Mouse (Mus musculus) midbrain, embryonic 10.5 days (tissue): ENCODE data around the gene Efna5. TPM values are rescaled to one million over a fixed set of nuclear protein-coding genes. Genes with fewer than 3 reads are reported as not detected.
A peak's percentile ranks its signal among the peaks of the same experiment; 100 is the strongest.

Experiments
- DNase-seq: peaks from one replicate; pipeline ENCODE4 v3.0.0-alpha.2; 2017; ENCODE audit warnings: low spot score
- H3K27ac ChIP-seq: fragments of 300-500 bp; sonication (generic); replicated peaks from 2 replicates; pipeline ENCODE4 v1.5.1; 2016; ENCODE audit warnings: mild to moderate bottlenecking
- H3K27me3 ChIP-seq: fragments of 300-500 bp; sonication (generic); 2 replicates; pipeline ENCODE4 v1.6.1; 2016; ENCODE audit warnings: low read depth, mild to moderate bottlenecking; ENCODE audit not compliant: poor library complexity, severe bottlenecking
- H3K36me3 ChIP-seq: fragments of 300-500 bp; sonication (generic); 2 replicates; pipeline ENCODE4 v1.6.1; 2016; ENCODE audit warnings: mild to moderate bottlenecking, moderate library complexity
- H3K4me1 ChIP-seq: fragments of 300-500 bp; sonication (generic); 2 replicates; pipeline ENCODE4 v1.6.1; 2016
- H3K4me3 ChIP-seq: fragments of 300-500 bp; sonication (generic); 2 replicates; pipeline ENCODE4 v1.5.1; 2016; ENCODE audit warnings: mild to moderate bottlenecking, moderate library complexity
- H3K9me3 ChIP-seq: fragments of 300-500 bp; sonication (generic); replicated peaks from 2 replicates; pipeline ENCODE4 v1.6.1; 2016; ENCODE audit warnings: mild to moderate bottlenecking
- WGBS: fragments of 180-500 bp; shearing (Covaris S2); methylation state at CpG from one replicate; pipeline ENCODE4 v1.1.7; 2016; 5-methylcytosine and 5-hydroxymethylcytosine counted together
- polyA plus RNA-seq: library from polyadenylated mRNA; unstranded; fragments of >200 nt; fragmentation: Nextera tagmentation; extraction: Ambion mirVana; gene quantifications from 2 replicates; pipeline ENCODE4 v1.2.1, GENCODE M21; 2016

Efna5 gene
- polyA plus RNA-seq, 1 experiment from 2014 or later, result 58.8 TPM

GRCm38 (mm10) chr17:62783524-62784273 is 97.4 kb downstream of the Efna5 start:
- H3K4me1 ChIP-seq, result peaks cover 89% of the 10 kb centered on the region

GRCm38 (mm10) chr17:62782826-62783404 is 98.2 kb downstream of the Efna5 start:
- 76% methylated on average over 13 of the region's 13 CpGs for WGBS
- H3K4me1 ChIP-seq, result peaks cover 89% of the 10 kb centered on the region

More at GRCm38 (mm10) chr17:62783524-62784273, 97.4 kb downstream of the Efna5 start:
- Histone ChIP-seq H3K4me3 (peak overlapping the region; percentile 43), H3K27ac (no peak overlapping the region), H3K27me3 (peaks cover 76% of the 10 kb centered on the region), H3K9me3 (no peaks in the 10 kb centered on the region), H3K36me3 (no peaks in the 10 kb centered on the region)
- WGBS, result 18% methylated on average over 13 of the region's 13 CpGs
- peak; percentile 77 for DNase-seq

GRCm38 (mm10) chr17:62781120-62781519 is 100.0 kb downstream of the Efna5 start:
- H3K4me3 ChIP-seq, result no peak overlapping the region
- H3K27ac ChIP-seq, result no peak overlapping the region
- no peak for DNase-seq
- H3K4me1 ChIP-seq, result peaks cover 86% of the 10 kb centered on the region
- H3K36me3 ChIP-seq, result no peaks in the 10 kb centered on the region
- no peaks in the 10 kb centered on the region for H3K9me3 ChIP-seq
- H3K27me3 ChIP-seq, result peaks cover 57% of the 10 kb centered on the region
- WGBS, result 85% methylated on average over 6 of the region's 6 CpGs

More at GRCm38 (mm10) chr17:62782826-62783404, 98.2 kb downstream of the Efna5 start:
- Histone ChIP-seq H3K27ac (peak overlapping the region; percentile 23; the same call in 1 of the 2 replicates), H3K27me3 (peaks cover 68% of the 10 kb centered on the region), H3K36me3 (no peaks in the 10 kb centered on the region), H3K9me3 (no peaks in the 10 kb centered on the region), H3K4me3 (no peak overlapping the region)
- no peak for DNase-seq

- Histone ChIP-seq H3K4me3 (no peak overlapping the region), H3K27me3 (peaks cover 37% of the 10 kb centered on the region), H3K27ac (peak overlapping the region; percentile 15; the same call in 1 of the 2 replicates), H3K36me3 (0 out of 2 replicates have a peak, but pooled peaks cover 2% of the 10 kb centered on the region), H3K4me1 (peaks cover 66% of the 10 kb centered on the region), H3K9me3 (no peaks in the 10 kb centered on the region)
- peak; percentile 45 for DNase-seq
- WGBS, result 32% methylated on average over 10 of the region's 10 CpGs
Measured at GRCm38 (mm10) chr17:62777858-62778564, 103.1 kb downstream of the Efna5 start.

GRCm38 (mm10) chr17:62776710-62777109 is 104.4 kb downstream of the Efna5 start:
- peaks cover 24% of the 10 kb centered on the region for H3K27me3 ChIP-seq
- H3K9me3 ChIP-seq, result no peaks in the 10 kb centered on the region
- H3K36me3 ChIP-seq, result 0 out of 2 replicates have a peak, but pooled peaks cover 2% of the 10 kb centered on the region
- no peak overlapping the region for H3K27ac ChIP-seq
- WGBS, result 87% methylated on average over 3 of the region's 3 CpGs
- no peak for DNase-seq
- peaks cover 58% of the 10 kb centered on the region for H3K4me1 ChIP-seq
- no peak overlapping the region for H3K4me3 ChIP-seq

GRCm38 (mm10) chr17:62775976-62776375 is 105.1 kb downstream of the Efna5 start:
- Histone ChIP-seq H3K4me1 (peaks cover 55% of the 10 kb centered on the region), H3K36me3 (0 out of 2 replicates have a peak, but pooled peaks cover 2% of the 10 kb centered on the region), H3K9me3 (no peaks in the 10 kb centered on the region), H3K27me3 (peaks cover 20% of the 10 kb centered on the region), H3K27ac (no peak overlapping the region), H3K4me3 (no peak overlapping the region)
- no peak for DNase-seq
- WGBS, result 73% methylated on average over 2 of the region's 2 CpGs

GRCm38 (mm10) chr17:62775401-62775800 is 105.7 kb downstream of the Efna5 start:
- Histone ChIP-seq H3K9me3 (no peaks in the 10 kb centered on the region), H3K27me3 (peaks cover 14% of the 10 kb centered on the region; the same call in 1 of the 2 replicates), H3K27ac (0 out of 2 replicates have a peak overlapping the region, but pooled peaks have one; percentile 9), H3K4me3 (no peak overlapping the region), H3K36me3 (0 out of 2 replicates have a peak, but pooled peaks cover 2% of the 10 kb centered on the region), H3K4me1 (peaks cover 54% of the 10 kb centered on the region)
- 85% methylated on average over 5 of the region's 5 CpGs for WGBS
- DNase-seq, result no peak

GRCm38 (mm10) chr17:62774749-62775148 is 106.4 kb downstream of the Efna5 start:
- H3K27ac ChIP-seq, result no peak overlapping the region
- 93% methylated on average over 7 of the region's 7 CpGs for WGBS
- no peak overlapping the region for H3K4me3 ChIP-seq
- H3K36me3 ChIP-seq, result 0 out of 2 replicates have a peak, but pooled peaks cover 2% of the 10 kb centered on the region
- H3K4me1 ChIP-seq, result peaks cover 52% of the 10 kb centered on the region
- no peaks in the 10 kb centered on the region for H3K9me3 ChIP-seq
- no peak for DNase-seq
- H3K27me3 ChIP-seq, result peaks cover 8% of the 10 kb centered on the region; the same call in 1 of the 2 replicates

GRCm38 (mm10) chr17:62766705-62767104 is 114.4 kb downstream of the Efna5 start:
- DNase-seq, result peak; percentile 41
- Histone ChIP-seq H3K27me3 (peaks cover 7% of the 10 kb centered on the region; the same call in 1 of the 2 replicates), H3K4me1 (peaks cover 27% of the 10 kb centered on the region), H3K27ac (no peak overlapping the region), H3K4me3 (no peak overlapping the region), H3K9me3 (no peaks in the 10 kb centered on the region), H3K36me3 (no peaks in the 10 kb centered on the region)
- 49% methylated on average over 4 of the region's 4 CpGs for WGBS

- Histone ChIP-seq H3K9me3 (no peaks in the 10 kb centered on the region), H3K4me3 (no peak overlapping the region), H3K36me3 (0 out of 2 replicates have a peak, but pooled peaks cover 2% of the 10 kb centered on the region), H3K27ac (no peak overlapping the region; the same call in 1 of the 2 replicates), H3K4me1 (peaks cover 27% of the 10 kb centered on the region), H3K27me3 (peaks cover 7% of the 10 kb centered on the region; the same call in 1 of the 2 replicates)
- no peak for DNase-seq
- WGBS, result 84% methylated on average over 4 of the region's 4 CpGs
Measured at GRCm38 (mm10) chr17:62765165-62765564, 116.0 kb downstream of the Efna5 start.

- peaks cover 41% of the 10 kb centered on the region for H3K4me1 ChIP-seq
- H3K27me3 ChIP-seq, result peaks cover 16% of the 10 kb centered on the region; the same call in 1 of the 2 replicates
- no peak overlapping the region for H3K27ac ChIP-seq
- WGBS, result 86% methylated on average over 3 of the region's 3 CpGs
- H3K4me3 ChIP-seq, result no peak overlapping the region
- no peak for DNase-seq
- peaks cover 2% of the 10 kb centered on the region; the same call in 1 of the 2 replicates for H3K36me3 ChIP-seq
- no peaks in the 10 kb centered on the region for H3K9me3 ChIP-seq
Measured at GRCm38 (mm10) chr17:62756951-62757350, 124.2 kb downstream of the Efna5 start.

GRCm38 (mm10) chr17:62755635-62756034 is 125.5 kb downstream of the Efna5 start:
- Histone ChIP-seq H3K36me3 (peaks cover 2% of the 10 kb centered on the region; the same call in 1 of the 2 replicates), H3K4me3 (no peak overlapping the region), H3K27me3 (peaks cover 19% of the 10 kb centered on the region; the same call in 1 of the 2 replicates), H3K9me3 (no peaks in the 10 kb centered on the region), H3K27ac (no peak overlapping the region), H3K4me1 (peaks cover 45% of the 10 kb centered on the region)
- no peak for DNase-seq
- 86% methylated on average over 2 of the region's 2 CpGs for WGBS
